Mouse (Mus musculus): ENCODE measurements around the gene Ubald1.
A peak's percentile ranks its signal among the peaks of the same experiment; 100 is the strongest.

Ubald1 gene

GRCm38 (mm10) chr16:4898881-4899280 lies 18.8 kb upstream of the Ubald1 start:
- DNase-seq (ENCODE audit: low spot score), result no peak

DNA sequence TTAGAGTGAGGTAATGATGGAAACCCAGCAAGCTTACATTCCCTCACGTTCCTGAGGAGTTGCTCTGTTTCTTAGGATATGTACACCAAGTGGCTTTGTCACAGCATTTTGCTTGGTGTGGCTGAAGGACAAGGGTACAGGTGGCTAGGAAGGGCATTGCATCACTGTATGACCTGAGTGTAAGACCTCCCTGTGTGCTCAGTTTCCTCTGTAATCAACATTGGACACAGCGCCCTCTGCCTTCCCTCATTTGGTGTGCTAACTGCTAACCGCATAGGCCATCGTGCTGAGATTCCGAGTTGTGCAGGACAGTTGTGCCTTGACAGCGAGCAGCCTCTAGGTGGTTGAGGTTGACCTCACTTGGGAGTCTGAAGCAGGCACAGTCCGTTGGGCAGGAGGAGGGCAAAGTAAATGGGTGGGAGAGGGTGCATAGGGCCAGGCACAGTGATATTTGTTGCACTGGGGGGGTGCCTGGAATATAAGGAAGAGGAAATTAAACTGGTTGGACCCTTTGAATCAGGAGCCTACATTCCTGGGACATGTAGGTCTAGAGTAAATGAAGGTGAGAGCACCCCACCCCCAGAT lies 17.1 kb upstream of the Ubald1 start:
- DNase-seq (ENCODE audit: low spot score), result no peak

- DNase-seq (ENCODE audit: low spot score), result no peak
Observed at GRCm38 (mm10) chr16:4896249-4897027, 16.3 kb upstream of the Ubald1 start.

- DNase-seq (ENCODE audit: low spot score), result no peak
Observed at GRCm38 (mm10) chr16:4894201-4894908, 14.2 kb upstream of the Ubald1 start.

DNA sequence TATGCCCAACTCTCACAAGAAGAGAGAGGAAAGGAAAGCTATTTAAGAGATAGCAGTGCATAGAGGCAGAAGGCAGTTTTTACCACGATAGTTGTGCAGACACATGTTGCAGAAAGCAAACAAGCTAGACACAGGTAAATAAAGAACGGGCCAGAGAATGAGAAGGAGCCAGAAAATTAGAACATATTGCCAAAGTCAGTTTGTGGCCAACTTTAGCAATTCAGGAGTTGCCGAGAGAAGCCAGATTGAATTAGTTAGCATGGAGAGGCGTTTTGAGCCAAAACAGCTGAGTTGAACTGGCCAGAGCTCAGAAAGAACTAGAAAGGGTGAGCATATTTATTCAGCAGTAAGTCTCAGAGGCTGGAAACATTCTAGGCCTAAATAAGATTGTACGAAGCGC lies 12.1 kb upstream of the Ubald1 start:
- no peak for DNase-seq (ENCODE audit: low spot score)

GRCm38 (mm10) chr16:4890201-4890709 lies 10.1 kb upstream of the Ubald1 start:
- no peak for DNase-seq (ENCODE audit: low spot score)

- no peak for DNase-seq (ENCODE audit: low spot score)
Observed at GRCm38 (mm10) chr16:4886690-4887020, 6.5 kb upstream of the Ubald1 start.

DNA sequence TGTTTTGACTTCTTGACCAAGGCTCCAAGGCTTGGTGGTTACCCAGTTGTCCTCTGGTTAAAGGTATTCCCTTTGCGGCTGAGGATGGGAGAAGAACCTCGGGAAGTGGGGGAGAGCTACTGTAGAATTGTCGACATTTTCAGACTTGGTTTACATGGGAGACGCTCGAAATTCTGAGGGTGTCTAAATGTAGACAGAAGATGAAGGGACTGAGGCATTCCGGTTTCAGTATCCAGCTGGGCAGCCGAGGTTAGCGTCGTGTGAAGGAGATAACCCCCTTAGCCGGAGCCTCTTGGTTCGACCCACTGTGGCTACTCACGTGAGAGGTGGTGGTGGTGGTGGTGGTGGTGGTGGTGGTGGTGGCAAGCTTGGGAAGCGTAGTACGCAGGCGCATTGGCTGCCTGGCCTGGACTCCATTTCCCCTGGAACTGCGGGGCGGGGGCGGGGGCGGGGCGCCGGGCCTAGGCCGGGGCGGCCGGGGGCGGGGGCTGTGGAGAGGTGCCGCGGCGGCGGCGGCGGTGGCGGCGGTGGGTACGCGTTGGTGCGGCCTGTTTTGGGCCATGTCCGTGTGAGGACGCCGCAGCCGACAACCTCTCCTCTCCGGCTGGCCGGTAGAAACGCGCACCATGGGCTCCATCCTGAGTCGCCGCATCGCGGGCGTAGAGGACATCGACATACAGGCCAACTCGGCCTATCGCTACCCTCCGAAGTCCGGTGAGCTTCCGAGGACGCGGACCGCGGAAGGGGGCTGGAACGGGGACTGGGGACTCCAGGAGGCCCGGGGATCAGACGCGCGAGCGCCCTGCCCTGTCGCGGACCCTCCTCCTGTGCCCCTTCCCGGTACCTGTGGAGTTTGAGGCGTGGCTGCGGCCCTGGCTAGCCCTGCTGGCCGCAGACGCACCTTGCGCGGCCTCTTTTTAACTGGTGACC lies 5.9 kb upstream of the Ubald1 start, which contains the start of gene Mgrn1:
Gene Mgrn1, plus strand, starts transcription at position 490 of the 930 bp plus-strand sequence.
- peak; percentile 76 for DNase-seq (ENCODE audit: low spot score)

DNA sequence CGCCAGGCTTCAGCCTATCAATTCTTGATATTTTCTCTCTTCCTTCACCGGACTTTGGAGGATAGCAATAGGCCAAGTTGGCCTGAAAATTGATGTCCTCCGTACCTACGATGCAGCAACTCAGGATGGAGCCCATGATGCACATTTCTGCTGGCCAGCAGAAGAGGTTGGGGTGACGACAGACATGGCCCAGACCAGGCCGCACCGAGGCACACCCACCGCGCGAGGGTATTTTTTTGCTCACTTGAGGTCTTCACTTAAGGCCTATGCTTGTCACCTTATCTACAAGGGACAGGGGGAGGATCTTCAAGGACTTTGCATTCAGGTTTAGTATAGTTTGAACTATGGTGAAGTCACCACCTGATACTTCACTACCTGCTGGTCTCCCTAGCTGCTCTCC lies 4.8 kb upstream of the Ubald1 start:
- no peak for DNase-seq (ENCODE audit: low spot score)

- no peak for DNase-seq (ENCODE audit: low spot score)
Observed at GRCm38 (mm10) chr16:4881400-4882351, 1.6 kb upstream of the Ubald1 start.

DNA sequence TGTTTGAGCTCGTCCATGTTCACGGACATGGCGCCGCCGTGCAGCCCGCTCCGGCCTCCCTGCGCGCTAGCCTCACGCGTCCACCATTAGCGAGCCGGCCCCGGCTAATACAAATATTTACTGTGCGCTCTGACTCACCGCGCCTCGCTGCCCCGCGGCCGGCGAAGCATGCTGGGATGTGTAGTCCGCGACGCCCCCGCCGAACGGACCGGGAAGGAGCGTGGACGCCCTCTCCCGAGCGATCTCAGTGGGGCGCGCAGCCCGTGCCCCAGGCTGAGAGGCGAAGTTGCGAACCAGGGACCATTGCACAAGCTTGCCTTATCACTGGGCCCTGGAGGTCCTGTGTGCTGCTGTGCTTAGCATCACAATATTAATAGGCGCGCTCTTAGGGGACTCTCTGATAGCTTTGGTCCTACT lies 399 bp downstream of the Ubald1 start:
- DNase-seq (ENCODE audit: low spot score), result peak; percentile 86

DNA sequence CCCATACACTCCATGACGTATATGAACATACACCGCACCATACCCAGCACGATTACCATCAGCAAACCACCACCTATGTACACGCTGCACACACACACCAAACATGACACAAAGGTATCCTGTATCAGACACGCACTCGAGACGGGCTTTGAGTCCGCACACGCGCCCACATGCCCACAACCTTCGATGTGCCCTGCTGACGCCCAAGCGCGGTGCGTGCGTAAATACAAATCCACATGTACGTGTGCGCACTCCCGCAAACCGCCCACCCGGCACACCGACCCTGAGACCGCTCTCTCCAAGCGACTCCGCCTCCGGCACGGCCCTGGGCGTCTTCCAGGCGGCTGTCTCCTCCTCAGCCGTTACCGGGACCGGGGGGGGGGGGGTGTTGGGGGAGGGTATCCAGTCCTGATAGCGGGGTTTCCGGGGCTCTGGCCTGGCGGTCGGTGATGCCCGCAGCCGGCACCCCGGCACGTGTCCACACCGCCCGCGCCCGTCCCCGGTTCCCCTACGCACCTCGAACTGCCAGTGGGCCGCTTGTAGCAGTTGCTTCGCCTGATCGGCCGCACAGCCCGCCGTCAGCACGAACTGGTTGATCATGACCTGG lies 911 bp downstream of the Ubald1 start:
- DNase-seq (ENCODE audit: low spot score), result no peak

- no peak for DNase-seq (ENCODE audit: low spot score)
Observed at GRCm38 (mm10) chr16:4878192-4878885, 1.8 kb downstream of the Ubald1 start.

DNA sequence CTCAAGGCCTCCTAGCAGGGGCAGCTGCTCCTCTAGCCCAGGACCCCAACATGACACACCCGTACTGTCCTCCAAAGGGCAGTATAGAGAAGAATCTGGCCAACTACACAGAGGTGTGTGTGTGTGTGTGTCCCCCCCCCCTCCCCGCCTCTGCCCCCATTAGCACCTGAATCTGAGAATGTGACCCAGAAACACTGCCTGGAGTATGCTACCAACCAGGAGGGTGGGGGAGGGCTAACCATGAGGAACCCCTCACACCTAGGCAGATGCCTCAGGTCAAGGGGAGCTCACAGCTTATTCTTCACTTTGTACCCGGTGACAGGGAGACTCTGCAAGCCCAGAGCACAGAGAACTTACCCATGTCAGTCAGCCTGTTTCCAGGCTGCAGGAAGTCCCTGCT lies 2.4 kb downstream of the Ubald1 start:
- no peak for DNase-seq (ENCODE audit: low spot score)

DNA sequence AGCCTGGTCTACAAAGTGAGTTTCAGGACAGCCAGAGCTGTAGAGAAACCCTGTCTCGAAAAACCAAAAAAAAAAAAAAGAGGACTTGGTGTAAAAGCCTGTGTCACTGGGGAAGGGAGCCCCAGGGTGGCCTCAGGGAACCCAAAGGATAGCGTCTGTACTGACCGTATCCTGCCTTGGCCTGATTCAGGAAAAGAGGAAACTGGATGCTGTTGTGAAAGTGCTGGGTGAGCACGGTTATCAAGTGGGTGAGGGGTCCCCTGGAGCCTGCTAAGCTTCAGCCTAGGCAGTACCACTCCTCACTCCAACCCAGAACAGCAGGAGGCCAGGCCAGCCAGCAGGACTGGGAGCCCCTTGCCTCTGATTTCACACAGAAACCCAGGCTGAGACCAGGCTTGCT lies 2.9 kb downstream of the Ubald1 start:
- no peak for DNase-seq (ENCODE audit: low spot score)

- peak; percentile 55 for DNase-seq (ENCODE audit: low spot score)
Observed at GRCm38 (mm10) chr16:4876033-4876680, 4.0 kb downstream of the Ubald1 start.

- DNase-seq (ENCODE audit: low spot score), result no peak
Observed at GRCm38 (mm10) chr16:4875198-4876032, 4.7 kb downstream of the Ubald1 start.

- no peak for DNase-seq (ENCODE audit: low spot score)
Observed at GRCm38 (mm10) chr16:4871926-4872325, 8.2 kb downstream of the Ubald1 start.

Data from left cerebral cortex, adult 11 months (tissue).